Mouse (Mus musculus) layer of hippocampus, adult 9-11 months (tissue): ENCODE data around the gene Gm14418.
A peak's percentile ranks its signal among the peaks of the same experiment; 100 is the strongest.

Source experiments
- DNase-seq: peaks from one replicate; pipeline ENCODE4 v3.0.0; 2022

Gm14418 gene

GRCm38 (mm10) chr2:177398096-177398495 is at the start of gene Gm14418:
Gene Gm14418 (minus strand): TSS chr2:177398320.
- DNase-seq = peak; percentile 2
